Mouse (Mus musculus): ENCODE measurements around the gene Lrrc71. TPM values are rescaled to one million over a fixed set of nuclear protein-coding genes. Genes with fewer than 3 reads are reported as not detected.

The Lrrc71 gene
- polyA plus RNA-seq, 1 experiment from 2014 or later = 0.49 TPM

DNA sequence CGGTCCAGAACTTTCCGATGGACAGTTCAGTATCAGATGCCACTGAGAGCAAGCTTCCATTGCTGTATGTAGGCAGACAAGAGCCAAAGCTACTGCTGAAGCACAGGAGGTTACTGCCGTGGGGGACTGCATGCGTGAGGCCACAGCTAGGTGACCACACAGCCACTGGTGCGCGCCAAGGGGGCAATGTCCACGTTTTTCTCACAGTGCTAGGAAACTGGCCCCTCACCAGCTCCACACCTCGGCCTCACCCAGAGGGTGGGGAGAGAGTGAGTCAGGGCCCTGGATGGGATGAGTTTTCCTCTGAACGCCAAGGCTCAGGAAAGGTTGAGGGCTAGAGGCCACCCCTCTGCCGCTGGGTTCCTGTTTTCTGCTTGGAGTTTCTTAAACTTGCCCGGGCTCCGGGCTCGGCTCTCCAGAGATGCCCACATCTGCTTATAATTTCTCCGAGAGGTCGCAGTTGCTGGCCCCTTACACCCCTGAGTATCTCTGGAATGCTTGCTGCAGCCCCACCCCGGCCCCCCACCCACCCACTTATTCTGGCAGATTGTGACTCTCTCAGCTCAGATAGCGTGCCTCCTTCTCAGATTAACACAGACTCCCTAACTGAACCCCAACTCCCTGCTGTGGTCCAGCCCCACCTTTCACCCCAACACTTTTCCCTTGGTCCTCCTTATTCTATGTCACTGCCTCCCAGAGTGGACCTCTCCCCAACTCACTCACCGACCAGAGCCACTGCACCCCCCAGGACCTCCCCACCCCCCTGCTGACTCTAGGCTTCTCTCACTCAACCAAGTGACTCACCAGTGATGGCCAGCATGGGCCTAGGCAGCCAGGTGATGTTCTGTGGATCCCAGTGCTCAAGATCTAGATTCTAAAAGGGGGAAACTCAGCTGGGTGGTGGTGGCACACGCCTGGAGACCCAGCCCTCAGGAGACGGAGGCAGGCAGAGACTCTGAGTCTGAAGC, 13.3 kb upstream of the Lrrc71 start:
- Histone ChIP-seq H3K4me3 (no peak overlapping the region), H3K36me3 (no peaks in the 10 kb centered on the region), H3K27me3 (peaks cover 11% of the 10 kb centered on the region; the same call in 1 of the 2 replicates), H3K9ac (no peak overlapping the region), H3K9me3 (no peaks in the 10 kb centered on the region), H3K4me2 (no peak overlapping the region), H3K27ac (replicated peaks) (no peak overlapping the region), H3K4me1 (replicated peaks) (0 out of 2 replicates have a peak, but pooled peaks cover 8% of the 10 kb centered on the region)
- no peak for ATAC-seq (ENCODE audit: low FRiP score, low read depth)
- WGBS = 81% methylated on average over 20 of the region's 20 CpGs

DNA sequence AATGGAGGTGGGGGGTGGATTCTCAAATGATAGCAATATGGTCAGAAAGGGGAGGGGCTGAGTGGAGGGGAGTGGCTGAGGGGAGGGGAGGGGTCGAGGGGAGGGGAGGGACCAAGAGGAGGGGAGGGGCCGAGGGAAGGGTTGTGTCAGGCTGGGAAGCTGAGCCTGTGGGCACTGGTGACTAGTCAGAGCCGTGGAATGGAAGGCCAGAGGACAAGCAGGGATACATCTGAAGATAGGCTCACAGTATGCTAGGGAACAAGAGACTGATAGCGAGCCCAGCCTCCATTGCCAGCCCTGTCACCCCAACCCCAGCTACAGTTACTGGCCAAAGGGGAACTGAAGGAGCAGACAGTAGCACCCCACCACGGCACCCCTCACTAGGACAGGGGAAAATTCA, 10.2 kb upstream of the Lrrc71 start:
- H3K4me2 ChIP-seq = no peak overlapping the region
- no peaks in the 10 kb centered on the region for H3K9me3 ChIP-seq
- peaks cover 17% of the 10 kb centered on the region for H3K27me3 ChIP-seq
- ATAC-seq (ENCODE audit: low FRiP score, low read depth) = no peak
- H3K36me3 ChIP-seq = no peaks in the 10 kb centered on the region
- no peak overlapping the region for H3K27ac ChIP-seq (replicated peaks)
- 51% methylated on average over 4 of the region's 5 CpGs for WGBS
- no peak overlapping the region for H3K4me3 ChIP-seq
- peaks cover 8% of the 10 kb centered on the region for H3K4me1 ChIP-seq (replicated peaks)
- no peak overlapping the region for H3K9ac ChIP-seq

DNA sequence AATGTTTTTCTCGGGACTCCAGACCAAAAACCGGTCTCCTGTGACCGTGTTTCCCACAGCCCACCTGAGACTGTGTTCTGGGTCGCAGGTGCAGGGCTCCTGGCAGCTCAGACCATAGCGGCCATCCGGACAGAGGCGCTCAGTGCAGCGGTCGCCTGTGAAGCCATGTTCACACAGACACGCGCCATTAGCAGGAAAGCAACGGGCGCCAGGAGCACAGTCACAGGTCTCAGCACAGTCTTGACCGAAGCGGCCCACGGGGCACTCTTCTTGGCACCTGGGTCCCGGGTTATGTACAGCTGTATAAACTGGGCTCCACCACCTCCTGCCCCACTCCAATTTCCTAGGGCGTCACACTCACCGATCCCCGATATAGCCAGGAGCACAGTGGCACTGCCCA, 8.1 kb upstream of the Lrrc71 start:
- Histone ChIP-seq H3K9ac (no peak overlapping the region), H3K27ac (replicated peaks) (no peak overlapping the region), H3K9me3 (no peaks in the 10 kb centered on the region), H3K4me2 (peak overlapping the region; percentile 58), H3K36me3 (no peaks in the 10 kb centered on the region), H3K4me1 (replicated peaks) (peaks cover 6% of the 10 kb centered on the region), H3K4me3 (peak overlapping the region; percentile 27), H3K27me3 (peaks cover 17% of the 10 kb centered on the region)
- ATAC-seq (ENCODE audit: low FRiP score, low read depth) = no peak
- 50% methylated on average over 20 of the region's 20 CpGs for WGBS

DNA sequence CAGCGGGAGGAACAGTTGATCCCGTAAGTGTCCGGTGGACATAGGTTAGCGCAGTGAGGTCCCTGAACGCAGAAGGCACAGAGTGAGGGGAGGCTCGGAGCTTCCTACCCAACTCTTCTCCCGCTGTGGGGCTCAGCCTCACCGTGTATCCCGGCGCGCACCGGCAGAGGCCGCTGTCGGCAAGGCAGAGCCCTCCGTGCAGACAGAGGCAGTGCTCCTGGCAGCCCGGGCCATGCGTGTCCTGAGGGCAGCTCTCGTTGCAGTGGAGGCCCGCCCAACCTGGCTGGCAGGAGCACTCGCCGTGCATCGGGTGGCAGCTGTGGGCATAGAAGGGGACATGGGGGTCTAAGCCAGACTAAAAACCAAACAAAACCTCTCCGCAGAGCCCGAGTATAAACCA, 7.5 kb upstream of the Lrrc71 start:
- peaks cover 6% of the 10 kb centered on the region for H3K4me1 ChIP-seq (replicated peaks)
- no peaks in the 10 kb centered on the region for H3K9me3 ChIP-seq
- ATAC-seq (ENCODE audit: low FRiP score, low read depth) = peak; percentile 88
- peak overlapping the region; percentile 27 for H3K4me3 ChIP-seq
- H3K27ac ChIP-seq (replicated peaks) = no peak overlapping the region
- peaks cover 17% of the 10 kb centered on the region for H3K27me3 ChIP-seq
- peak overlapping the region; percentile 58 for H3K4me2 ChIP-seq
- no peaks in the 10 kb centered on the region for H3K36me3 ChIP-seq
- H3K9ac ChIP-seq = peak overlapping the region; percentile 38; the same call in 1 of the 2 replicates
- WGBS = 4% methylated on average over 24 of the region's 24 CpGs

DNA sequence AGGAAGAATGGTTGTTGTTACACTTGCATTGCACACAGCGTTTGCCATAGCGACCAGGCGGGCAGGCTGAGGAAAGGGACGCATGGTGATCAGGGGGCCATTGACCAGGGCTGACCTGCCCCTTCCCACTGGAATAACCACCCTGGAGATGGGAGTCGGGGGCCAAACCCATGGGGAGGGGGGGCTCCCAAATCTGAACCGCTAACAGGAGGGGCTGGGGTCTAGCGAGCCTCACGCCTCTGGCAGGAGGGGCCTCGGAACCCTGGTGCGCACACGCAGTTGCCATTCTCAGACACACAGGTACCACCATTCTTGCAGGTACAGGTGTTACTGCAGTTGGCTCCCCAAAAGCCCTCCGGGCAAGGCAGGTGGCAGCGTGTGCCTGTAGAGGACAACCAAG, 5.4 kb upstream of the Lrrc71 start:
- WGBS = 79% methylated on average over 13 of the region's 13 CpGs
- H3K27me3 ChIP-seq = peaks cover 17% of the 10 kb centered on the region
- no peak overlapping the region for H3K4me3 ChIP-seq
- no peaks in the 10 kb centered on the region for H3K36me3 ChIP-seq
- H3K9me3 ChIP-seq = no peaks in the 10 kb centered on the region
- no peak overlapping the region for H3K9ac ChIP-seq
- no peak overlapping the region for H3K27ac ChIP-seq (replicated peaks)
- ATAC-seq (ENCODE audit: low FRiP score, low read depth) = no peak
- H3K4me2 ChIP-seq = no peak overlapping the region
- peaks cover 6% of the 10 kb centered on the region for H3K4me1 ChIP-seq (replicated peaks)

DNA sequence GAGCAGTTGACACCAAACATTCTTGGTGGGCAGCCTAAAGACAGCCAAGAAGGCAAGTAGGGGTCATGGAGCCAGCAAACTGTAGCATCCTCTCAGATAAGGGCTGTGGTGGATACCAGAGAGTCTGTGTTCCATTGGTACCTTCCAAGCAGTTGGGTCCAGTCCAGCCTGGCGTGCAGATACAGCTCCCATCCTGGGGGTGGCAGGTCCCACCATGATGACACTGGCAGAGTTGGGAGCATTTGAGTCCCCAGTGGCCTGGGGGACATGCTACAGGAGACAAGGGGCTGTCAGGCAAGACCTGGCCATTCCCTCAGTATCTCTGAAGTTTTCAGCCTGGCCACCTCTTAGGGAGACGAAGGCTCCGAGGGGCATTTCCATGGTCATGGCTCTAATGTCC, 4.1 kb upstream of the Lrrc71 start:
- H3K4me1 ChIP-seq (replicated peaks) = peaks cover 6% of the 10 kb centered on the region
- H3K4me2 ChIP-seq = no peak overlapping the region
- no peak overlapping the region for H3K27ac ChIP-seq (replicated peaks)
- no peak for ATAC-seq (ENCODE audit: low FRiP score, low read depth)
- 87% methylated on average over 3 of the region's 3 CpGs for WGBS
- no peak overlapping the region for H3K9ac ChIP-seq
- H3K4me3 ChIP-seq = no peak overlapping the region
- H3K27me3 ChIP-seq = peaks cover 17% of the 10 kb centered on the region
- no peaks in the 10 kb centered on the region for H3K36me3 ChIP-seq
- H3K9me3 ChIP-seq = no peaks in the 10 kb centered on the region

DNA sequence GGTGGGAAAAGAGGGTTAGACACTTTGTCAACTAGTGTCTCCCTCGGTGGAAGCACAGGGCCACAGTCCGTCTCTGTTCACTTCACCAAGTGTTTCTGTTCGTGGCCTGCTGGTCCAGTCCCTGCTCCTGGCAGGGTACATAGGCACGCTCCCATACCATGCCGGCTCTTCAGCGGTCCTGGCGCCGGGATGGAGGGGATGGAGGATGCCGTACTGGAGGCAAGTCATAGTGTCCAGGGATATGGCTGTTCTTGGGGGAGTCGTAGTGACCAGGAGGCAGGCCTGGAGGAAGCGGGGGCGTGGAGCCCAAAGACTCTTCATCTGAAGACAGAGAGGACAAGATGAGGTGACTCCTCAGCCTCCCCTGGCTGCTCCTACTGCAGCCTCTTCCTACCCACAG, 1.6 kb upstream of the Lrrc71 start:
- Histone ChIP-seq H3K4me3 (no peak overlapping the region), H3K4me2 (no peak overlapping the region), H3K9me3 (no peaks in the 10 kb centered on the region), H3K27me3 (0 out of 2 replicates have a peak, but pooled peaks cover 7% of the 10 kb centered on the region), H3K36me3 (no peaks in the 10 kb centered on the region), H3K27ac (replicated peaks) (no peak overlapping the region), H3K4me1 (replicated peaks) (peaks cover 8% of the 10 kb centered on the region), H3K9ac (no peak overlapping the region)
- ATAC-seq (ENCODE audit: low FRiP score, low read depth) = no peak
- 91% methylated on average over 12 of the region's 12 CpGs for WGBS

DNA sequence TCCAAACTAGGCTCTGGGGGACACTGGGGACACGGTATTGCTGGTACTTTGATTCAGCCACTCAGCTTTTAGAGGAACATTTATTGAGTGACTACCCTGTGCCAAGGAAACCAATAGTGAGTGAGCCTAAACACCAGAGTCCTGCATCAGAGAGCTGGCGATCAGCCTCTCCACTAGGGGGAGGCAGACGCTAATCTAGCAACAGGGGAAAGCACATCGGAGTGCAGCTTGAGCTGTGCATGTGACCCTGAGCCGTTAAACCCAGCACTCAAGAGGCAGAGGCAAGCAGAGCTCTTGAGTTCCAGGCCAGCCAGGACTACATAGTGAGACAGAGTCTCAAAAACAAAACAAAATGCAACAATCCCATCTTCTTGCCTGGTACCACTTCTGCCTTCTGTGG, 611 bp upstream of the Lrrc71 start:
- no peaks in the 10 kb centered on the region for H3K36me3 ChIP-seq
- peaks cover 11% of the 10 kb centered on the region for H3K4me1 ChIP-seq (replicated peaks)
- no peak for ATAC-seq (ENCODE audit: low FRiP score, low read depth)
- H3K4me2 ChIP-seq = no peak overlapping the region
- no peaks in the 10 kb centered on the region for H3K27me3 ChIP-seq
- no peaks in the 10 kb centered on the region for H3K9me3 ChIP-seq
- no peak overlapping the region for H3K27ac ChIP-seq (replicated peaks)
- H3K4me3 ChIP-seq = no peak overlapping the region
- H3K9ac ChIP-seq = no peak overlapping the region
- WGBS = 20% methylated on average over 5 of the region's 5 CpGs

DNA sequence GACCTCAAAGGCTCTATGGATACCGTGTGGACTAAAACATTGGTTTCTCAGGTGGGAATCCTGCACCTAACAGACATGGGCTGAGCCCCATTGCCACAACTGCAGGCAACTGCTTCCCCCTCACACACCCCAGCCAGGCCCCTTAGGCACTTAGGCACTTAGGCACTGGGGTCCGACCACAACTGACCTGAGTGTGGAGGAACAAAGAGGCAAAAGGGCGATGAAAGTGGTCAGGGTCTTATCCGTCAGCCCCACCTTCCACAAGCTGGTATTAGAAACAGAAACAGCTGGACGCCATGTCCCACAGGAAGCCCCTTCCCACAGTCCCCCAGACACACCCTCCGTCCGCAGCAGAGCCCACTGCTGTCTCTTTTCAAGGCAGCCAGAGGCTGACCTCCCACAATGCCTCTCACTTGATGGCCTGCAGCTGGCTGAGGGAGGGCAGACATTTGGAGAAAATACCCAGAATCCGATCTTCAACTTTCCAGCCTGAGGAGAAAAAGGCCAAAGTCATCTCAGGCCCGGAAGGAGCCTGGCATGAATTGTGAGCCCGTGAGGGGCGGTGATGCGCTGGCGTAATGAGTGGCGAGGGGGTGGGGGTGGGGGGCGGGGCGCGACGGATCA, 3.3 kb downstream of the Lrrc71 start:
- Histone ChIP-seq H3K36me3 (no peaks in the 10 kb centered on the region), H3K9ac (0 out of 2 replicates have a peak overlapping the region, but pooled peaks have one; percentile 25), H3K4me1 (replicated peaks) (peaks cover 11% of the 10 kb centered on the region), H3K9me3 (no peaks in the 10 kb centered on the region), H3K27ac (replicated peaks) (no peak overlapping the region; the same call in 1 of the 2 replicates), H3K4me3 (no peak overlapping the region), H3K27me3 (no peaks in the 10 kb centered on the region), H3K4me2 (peak overlapping the region; percentile 37)
- 35% methylated on average over 18 of the region's 18 CpGs for WGBS
- no peak for ATAC-seq (ENCODE audit: low FRiP score, low read depth)

DNA sequence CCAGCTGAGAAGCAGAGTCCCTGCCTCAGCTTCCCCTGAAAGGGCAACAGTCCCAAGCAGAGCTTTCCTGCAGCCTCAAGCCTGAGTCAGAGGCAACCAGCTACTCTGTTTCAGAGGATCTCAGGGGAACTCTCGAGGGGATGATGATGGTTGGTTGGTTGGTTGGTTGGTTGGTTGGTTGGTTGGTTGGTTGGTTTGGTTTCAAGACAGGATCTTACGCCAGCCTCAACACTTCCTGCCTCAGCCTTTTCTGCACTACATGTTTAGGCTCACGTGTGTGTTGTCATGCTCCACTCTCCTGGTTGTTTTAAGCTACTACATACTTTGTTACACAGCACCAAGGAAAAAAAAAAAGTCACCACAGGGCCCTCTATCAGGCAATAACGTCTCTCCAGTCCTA, 4.5 kb downstream of the Lrrc71 start:
- Histone ChIP-seq H3K36me3 (no peaks in the 10 kb centered on the region), H3K4me3 (no peak overlapping the region), H3K4me1 (replicated peaks) (peaks cover 11% of the 10 kb centered on the region), H3K27ac (replicated peaks) (no peak overlapping the region), H3K4me2 (no peak overlapping the region), H3K27me3 (no peaks in the 10 kb centered on the region), H3K9me3 (no peaks in the 10 kb centered on the region), H3K9ac (no peak overlapping the region)
- WGBS = 86% methylated on average over 4 of the region's 4 CpGs
- no peak for ATAC-seq (ENCODE audit: low FRiP score, low read depth)

DNA sequence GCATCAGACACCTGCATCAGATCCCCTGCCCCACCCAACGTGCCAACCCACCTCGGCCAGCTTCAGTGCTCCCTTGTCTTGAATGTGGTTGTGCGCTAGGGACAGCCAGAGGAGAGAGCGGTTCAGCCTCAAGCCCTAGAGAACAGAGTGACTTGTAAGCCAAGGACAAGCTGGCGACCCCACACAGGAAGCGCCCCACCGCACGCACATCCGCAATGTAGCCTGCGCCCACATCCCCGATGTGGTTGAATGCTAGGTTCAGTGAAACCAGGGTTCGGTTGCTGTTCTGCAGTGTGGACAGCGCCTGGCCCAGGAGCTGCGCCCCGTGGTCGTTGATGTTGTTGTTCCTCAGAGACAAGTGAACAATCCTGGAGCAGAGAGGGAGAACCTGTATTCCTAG, 5.7 kb downstream of the Lrrc71 start:
- no peak for ATAC-seq (ENCODE audit: low FRiP score, low read depth)
- H3K9me3 ChIP-seq = no peaks in the 10 kb centered on the region
- H3K27me3 ChIP-seq = no peaks in the 10 kb centered on the region
- H3K4me2 ChIP-seq = no peak overlapping the region
- H3K4me1 ChIP-seq (replicated peaks) = peaks cover 11% of the 10 kb centered on the region
- peaks cover 6% of the 10 kb centered on the region; the same call in 1 of the 2 replicates for H3K36me3 ChIP-seq
- H3K27ac ChIP-seq (replicated peaks) = no peak overlapping the region
- no peak overlapping the region for H3K4me3 ChIP-seq
- no peak overlapping the region for H3K9ac ChIP-seq
- WGBS = 92% methylated on average over 16 of the region's 16 CpGs

DNA sequence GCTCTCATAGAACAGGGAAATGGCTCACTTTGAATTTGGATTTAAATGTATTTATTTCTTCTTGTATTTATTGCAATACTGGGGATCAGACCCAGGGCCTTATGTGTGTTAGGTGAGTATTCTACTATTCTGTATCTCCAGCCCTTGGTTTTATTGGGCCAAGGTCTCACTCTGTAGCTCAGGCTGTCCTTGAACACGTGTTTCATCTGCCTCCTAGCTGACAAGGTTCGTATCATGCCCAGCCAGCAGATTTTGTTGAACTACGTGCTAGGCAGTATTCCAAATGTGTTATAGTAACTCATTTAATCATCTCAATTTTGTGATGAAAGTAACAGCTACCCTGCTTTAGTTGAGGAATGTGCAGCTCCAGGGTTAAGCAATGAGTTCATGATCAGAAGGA, 6.4 kb downstream of the Lrrc71 start:
- no peak for ATAC-seq (ENCODE audit: low FRiP score, low read depth)
- H3K4me1 ChIP-seq (replicated peaks) = peaks cover 11% of the 10 kb centered on the region
- WGBS = 87% methylated on average over 3 of the region's 3 CpGs
- no peak overlapping the region for H3K27ac ChIP-seq (replicated peaks)
- H3K27me3 ChIP-seq = no peaks in the 10 kb centered on the region
- peaks cover 12% of the 10 kb centered on the region; the same call in 1 of the 2 replicates for H3K36me3 ChIP-seq
- no peaks in the 10 kb centered on the region for H3K9me3 ChIP-seq
- no peak overlapping the region for H3K9ac ChIP-seq
- no peak overlapping the region for H3K4me2 ChIP-seq
- no peak overlapping the region for H3K4me3 ChIP-seq
